Mouse (Mus musculus) embryonic facial prominence, embryonic 13.5 days (tissue): ENCODE results near the gene Prpf38a. TPM values are rescaled to one million over a fixed set of nuclear protein-coding genes. Genes with fewer than 3 reads are reported as not detected.

ENCODE experiments used
- ATAC-seq: fragments of 200-750 bp; cut with Nextera tagmentation; 2 replicates; pipeline ENCODE4 v1.8.0; 2017; ENCODE audit warnings: low read depth; ENCODE audit not compliant: insufficient number of reproducible peaks, insufficient read depth, low FRiP score, low TSS enrichment
- H3K27ac ChIP-seq: fragments of 300-500 bp; sonication (generic); 2 replicates; pipeline ENCODE4 v1.5.1; 2015; ENCODE audit warnings: moderate library complexity, mild to moderate bottlenecking, inconsistent platforms
- H3K27me3 ChIP-seq: fragments of 300-500 bp; sonication (generic); 2 replicates; pipeline ENCODE4 v1.6.1; 2015; ENCODE audit warnings: mild to moderate bottlenecking, inconsistent platforms
- H3K36me3 ChIP-seq: fragments of 300-500 bp; sonication (generic); 2 replicates; pipeline ENCODE4 v1.6.1; 2015; ENCODE audit warnings: mild to moderate bottlenecking, inconsistent platforms
- H3K4me1 ChIP-seq: fragments of 300-500 bp; sonication (generic); 2 replicates; pipeline ENCODE4 v1.6.1; 2015; ENCODE audit warnings: inconsistent platforms
- H3K4me2 ChIP-seq: fragments of 300-500 bp; sonication (generic); 2 replicates; pipeline ENCODE4 v1.6.1; 2015; ENCODE audit warnings: moderate library complexity, mild to moderate bottlenecking, inconsistent platforms
- H3K4me3 ChIP-seq: fragments of 300-500 bp; sonication (generic); 2 replicates; pipeline ENCODE4 v1.5.1; 2015; ENCODE audit warnings: mild to moderate bottlenecking, inconsistent platforms
- H3K9ac ChIP-seq: fragments of 300-500 bp; sonication (generic); 2 replicates; pipeline ENCODE4 v1.6.1; 2015; ENCODE audit warnings: mild to moderate bottlenecking, inconsistent platforms
- H3K9me3 ChIP-seq: fragments of 300-500 bp; sonication (generic); 2 replicates; pipeline ENCODE4 v1.6.1; 2016; ENCODE audit warnings: inconsistent platforms
- WGBS: fragments of 180-500 bp; shearing (Covaris S2); methylation state at CpG from one replicate; pipeline ENCODE4 v1.1.7; 2015; ENCODE audit warnings: mixed read lengths; 5-methylcytosine and 5-hydroxymethylcytosine counted together
- polyA plus RNA-seq: library from polyadenylated mRNA; unstranded; fragments of >200 nt; fragmentation: Nextera tagmentation; extraction: Ambion mirVana; gene quantifications from 2 replicates; pipeline ENCODE4 v1.2.1, GENCODE M21; 2015

Prpf38a gene
- 99.5 and 101 TPM in 2 replicates for polyA plus RNA-seq

- peak within 1 kb of the TSS; percentile 88 for H3K4me2 ChIP-seq
- H3K9me3 ChIP-seq = no peaks in the 10 kb centered on the region
- no peaks in the 10 kb centered on the region for H3K27me3 ChIP-seq
- ATAC-seq = peak; percentile 98
- peak within 1 kb of the TSS; percentile 82 for H3K9ac ChIP-seq
- H3K4me3 ChIP-seq = peak within 1 kb of the TSS; percentile 83
- peaks cover 22% of the 10 kb centered on the region for H3K4me1 ChIP-seq
- peaks cover 13% of the 10 kb centered on the region for H3K36me3 ChIP-seq
- WGBS = under 1% methylated on average over 64 of the region's 64 CpGs
- H3K27ac ChIP-seq = peak within 1 kb of the TSS; percentile 81
Observed at GRCm38 (mm10) chr4:108578840-108579742, at the start of gene Prpf38a, which contains the start of gene Orc1. Prpf38a (minus strand) TSS chr4:108579336. Orc1 (plus strand) TSS chr4:108579423.

- no peak overlapping the region for H3K4me2 ChIP-seq
- H3K27me3 ChIP-seq = no peaks in the 10 kb centered on the region
- no peak overlapping the region for H3K27ac ChIP-seq
- no peaks in the 10 kb centered on the region for H3K4me1 ChIP-seq
- no peak overlapping the region for H3K4me3 ChIP-seq
- no peaks in the 10 kb centered on the region for H3K9me3 ChIP-seq
- peaks cover 88% of the 10 kb centered on the region for H3K36me3 ChIP-seq
- H3K9ac ChIP-seq = no peak overlapping the region
- WGBS = 90% methylated on average over 5 of the region's 5 CpGs
- ATAC-seq = no peak
Observed at GRCm38 (mm10) chr4:108627066-108627465, 47.9 kb upstream of the Prpf38a start.

GRCm38 (mm10) chr4:108621504-108621903 is 42.4 kb upstream of the Prpf38a start:
- no peak overlapping the region for H3K27ac ChIP-seq
- H3K27me3 ChIP-seq = no peaks in the 10 kb centered on the region
- no peak overlapping the region for H3K4me3 ChIP-seq
- no peaks in the 10 kb centered on the region for H3K9me3 ChIP-seq
- peaks cover 16% of the 10 kb centered on the region for H3K4me1 ChIP-seq
- no peak overlapping the region for H3K4me2 ChIP-seq
- ATAC-seq = no peak
- no peak overlapping the region for H3K9ac ChIP-seq
- 93% methylated on average over 6 of the region's 6 CpGs for WGBS
- peaks cover 33% of the 10 kb centered on the region for H3K36me3 ChIP-seq

GRCm38 (mm10) chr4:108620536-108620935 is 41.4 kb upstream of the Prpf38a start:
- H3K9ac ChIP-seq = peak overlapping the region; percentile 88
- peak overlapping the region; percentile 76 for H3K4me2 ChIP-seq
- H3K9me3 ChIP-seq = no peaks in the 10 kb centered on the region
- peaks cover 16% of the 10 kb centered on the region for H3K4me1 ChIP-seq
- H3K27ac ChIP-seq = peak overlapping the region; percentile 95
- peaks cover 23% of the 10 kb centered on the region for H3K36me3 ChIP-seq
- H3K27me3 ChIP-seq = no peaks in the 10 kb centered on the region
- peak overlapping the region; percentile 71 for H3K4me3 ChIP-seq
- ATAC-seq = no peak
- 19% methylated on average over 8 of the region's 8 CpGs for WGBS

GRCm38 (mm10) chr4:108619587-108620341 is 40.6 kb upstream of the Prpf38a start, which contains the start of gene Cc2d1b:
Cc2d1b (plus strand) TSS chr4:108619940.
- WGBS = under 1% methylated on average over 86 of the region's 86 CpGs
- Histone ChIP-seq H3K9me3 (no peaks in the 10 kb centered on the region), H3K27me3 (no peaks in the 10 kb centered on the region), H3K4me3 (peak within 1 kb of the TSS; percentile 71), H3K36me3 (peaks cover 16% of the 10 kb centered on the region), H3K4me1 (peaks cover 16% of the 10 kb centered on the region), H3K9ac (peak within 1 kb of the TSS; percentile 88), H3K4me2 (peak within 1 kb of the TSS; percentile 76), H3K27ac (peak within 1 kb of the TSS; percentile 95)
- ATAC-seq = peak; percentile 93

GRCm38 (mm10) chr4:108619165-108619564 is 40.0 kb upstream of the Prpf38a start:
- no peaks in the 10 kb centered on the region for H3K27me3 ChIP-seq
- peak overlapping the region; percentile 95 for H3K27ac ChIP-seq
- WGBS = under 1% methylated on average over 10 of the region's 10 CpGs
- peak; percentile 33 for ATAC-seq
- H3K4me3 ChIP-seq = peak overlapping the region; percentile 71
- peak overlapping the region; percentile 76 for H3K4me2 ChIP-seq
- H3K9ac ChIP-seq = peak overlapping the region; percentile 88
- peaks cover 16% of the 10 kb centered on the region for H3K4me1 ChIP-seq
- peaks cover 13% of the 10 kb centered on the region for H3K36me3 ChIP-seq
- no peaks in the 10 kb centered on the region for H3K9me3 ChIP-seq

GRCm38 (mm10) chr4:108618586-108618985 is 39.5 kb upstream of the Prpf38a start:
- H3K36me3 ChIP-seq = peaks cover 9% of the 10 kb centered on the region
- 61% methylated on average over 4 of the region's 4 CpGs for WGBS
- peaks cover 16% of the 10 kb centered on the region for H3K4me1 ChIP-seq
- H3K27ac ChIP-seq = peak overlapping the region; percentile 95; the same call in 1 of the 2 replicates
- peak overlapping the region; percentile 88 for H3K9ac ChIP-seq
- ATAC-seq = no peak
- H3K9me3 ChIP-seq = no peaks in the 10 kb centered on the region
- peak overlapping the region; percentile 71 for H3K4me3 ChIP-seq
- no peaks in the 10 kb centered on the region for H3K27me3 ChIP-seq
- H3K4me2 ChIP-seq = peak overlapping the region; percentile 76

- 88% methylated on average over 5 of the region's 5 CpGs for WGBS
- Histone ChIP-seq H3K4me2 (no peak overlapping the region), H3K4me3 (no peak overlapping the region), H3K9me3 (no peaks in the 10 kb centered on the region), H3K36me3 (peaks cover 21% of the 10 kb centered on the region), H3K27me3 (no peaks in the 10 kb centered on the region), H3K9ac (no peak overlapping the region), H3K27ac (no peak overlapping the region), H3K4me1 (no peaks in the 10 kb centered on the region)
- no peak for ATAC-seq
Observed at GRCm38 (mm10) chr4:108610935-108611334, 31.8 kb upstream of the Prpf38a start.

GRCm38 (mm10) chr4:108608651-108609050 is 29.5 kb upstream of the Prpf38a start:
- no peaks in the 10 kb centered on the region for H3K9me3 ChIP-seq
- no peak overlapping the region for H3K4me3 ChIP-seq
- no peak overlapping the region for H3K4me2 ChIP-seq
- H3K27me3 ChIP-seq = no peaks in the 10 kb centered on the region
- no peaks in the 10 kb centered on the region for H3K4me1 ChIP-seq
- peaks cover 40% of the 10 kb centered on the region for H3K36me3 ChIP-seq
- ATAC-seq = no peak
- WGBS = 91% methylated on average over 3 of the region's 3 CpGs
- H3K27ac ChIP-seq = no peak overlapping the region
- H3K9ac ChIP-seq = no peak overlapping the region

GRCm38 (mm10) chr4:108601870-108602269 is 22.7 kb upstream of the Prpf38a start:
- no peak overlapping the region for H3K9ac ChIP-seq
- H3K27ac ChIP-seq = no peak overlapping the region
- H3K4me2 ChIP-seq = no peak overlapping the region
- no peak overlapping the region for H3K4me3 ChIP-seq
- WGBS = 94% methylated on average over 7 of the region's 7 CpGs
- ATAC-seq = no peak
- H3K4me1 ChIP-seq = no peaks in the 10 kb centered on the region
- H3K36me3 ChIP-seq = peaks cover 75% of the 10 kb centered on the region
- no peaks in the 10 kb centered on the region for H3K9me3 ChIP-seq
- H3K27me3 ChIP-seq = no peaks in the 10 kb centered on the region

- Histone ChIP-seq H3K4me1 (no peaks in the 10 kb centered on the region), H3K9me3 (no peaks in the 10 kb centered on the region), H3K4me3 (no peak overlapping the region), H3K27me3 (no peaks in the 10 kb centered on the region), H3K4me2 (no peak overlapping the region), H3K27ac (no peak overlapping the region), H3K36me3 (peaks cover 41% of the 10 kb centered on the region), H3K9ac (no peak overlapping the region)
- ATAC-seq = no peak
- WGBS = 85% methylated on average over 4 of the region's 4 CpGs
Observed at GRCm38 (mm10) chr4:108598306-108598705, 19.2 kb upstream of the Prpf38a start.
